Mouse (Mus musculus) NIH3T3 (cell line): ENCODE measurements around the gene Krtap5-1.
"Not testable (repeated sequence)": the region's sequence is repeated elsewhere in the genome, so short reads cannot be mapped to it uniquely, and the experiment has no call there.

Experiments used
- DNase-seq: peaks from one replicate; pipeline ENCODE4 v3.0.0-alpha.2; 2012; ENCODE audit warnings: low read depth

Gene Krtap5-1

DNA sequence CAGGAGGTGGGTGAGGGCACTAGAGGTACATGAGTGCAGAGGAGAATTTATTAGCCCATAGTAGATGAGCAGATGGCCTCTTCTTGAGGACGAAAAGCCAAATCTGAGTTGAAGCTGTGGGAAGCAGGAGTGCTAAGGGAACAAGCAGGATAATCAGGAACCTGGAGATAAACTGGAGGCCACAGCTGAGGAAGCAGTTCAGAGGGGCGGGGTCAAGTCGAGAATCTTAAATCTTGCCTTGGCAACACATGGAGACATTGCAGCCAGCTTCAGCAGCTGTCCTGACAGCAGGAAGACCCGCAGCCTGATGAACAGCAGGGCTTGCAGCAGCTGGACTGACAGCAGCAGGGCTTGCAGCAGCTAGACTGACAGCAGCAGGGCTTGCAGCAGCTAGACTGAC is 810 bp downstream of the Krtap5-1 start:
- DNase-seq = not testable (repeated sequence)

DNA sequence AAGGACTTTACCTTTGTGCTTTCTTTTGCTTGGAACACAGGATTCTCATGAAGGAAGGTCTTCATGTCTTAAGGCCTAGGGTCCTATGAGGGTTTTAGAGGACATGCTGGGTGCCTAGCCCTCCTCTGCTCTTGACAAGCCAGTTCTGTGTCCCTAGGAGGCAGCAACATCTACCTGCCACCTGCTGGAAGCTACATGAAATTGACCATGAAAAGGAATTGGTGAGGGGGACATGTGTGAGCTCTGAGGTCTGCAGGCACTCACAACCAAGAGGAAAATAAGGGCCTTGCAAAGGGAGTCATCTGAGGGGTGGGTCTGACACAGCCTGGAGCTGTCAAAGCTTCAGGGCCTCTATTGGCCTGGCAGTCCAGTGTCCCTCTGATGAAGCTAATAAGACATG is 1.5 kb downstream of the Krtap5-1 start:
- DNase-seq = no peak

DNA sequence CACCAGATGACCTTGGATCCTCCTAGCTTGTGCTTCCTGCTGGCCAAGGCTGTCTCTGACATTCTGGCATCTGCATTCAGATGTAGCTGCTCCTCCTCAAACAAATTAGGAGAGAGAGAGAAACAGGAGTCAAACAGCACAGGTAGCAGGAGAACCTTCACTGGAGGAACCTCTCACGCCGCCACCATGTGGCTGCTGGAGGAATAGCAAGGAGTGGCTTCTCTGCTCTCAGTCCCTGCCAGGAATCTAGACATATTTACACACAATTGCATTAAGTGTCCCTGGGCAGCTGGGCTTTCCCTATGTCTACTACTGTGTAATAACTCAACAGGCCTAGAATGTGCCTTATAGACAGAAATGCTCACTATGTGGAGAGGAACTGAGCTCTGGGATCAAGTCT is 3.1 kb downstream of the Krtap5-1 start:
- peak; percentile 49 for DNase-seq

DNA sequence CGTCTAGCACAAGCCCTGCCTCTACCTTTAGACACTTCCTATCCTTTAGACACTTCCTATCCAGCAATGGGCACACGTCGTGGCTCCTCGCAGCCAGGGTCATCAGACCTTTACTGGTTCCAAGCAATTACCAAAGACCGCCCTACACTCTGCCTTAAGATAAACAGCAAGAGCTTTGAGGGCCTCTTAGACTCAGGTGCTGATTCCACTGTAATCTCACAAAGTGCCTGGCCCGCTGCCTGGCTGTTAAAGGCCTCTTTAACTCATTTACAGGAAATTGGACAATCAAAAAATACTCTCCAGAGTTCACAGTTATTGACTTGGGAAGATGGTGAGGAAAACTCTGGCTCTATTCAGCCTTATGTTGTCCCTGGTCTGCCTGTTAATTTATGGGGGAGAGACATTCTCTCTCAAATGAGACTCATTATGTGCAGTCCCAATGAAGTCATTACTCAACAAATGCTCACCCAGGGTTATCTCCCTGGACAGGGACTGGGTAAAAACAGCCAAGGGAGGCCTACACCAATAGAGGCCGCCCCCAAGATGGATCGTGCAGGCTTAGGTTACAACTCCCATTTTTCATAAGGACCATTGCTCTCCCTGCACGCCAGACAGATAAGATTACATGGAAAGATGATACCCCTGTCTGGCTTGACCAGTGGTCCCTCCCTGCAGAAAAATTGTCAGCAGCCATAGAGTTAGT is 10.9 kb downstream of the Krtap5-1 start:
- DNase-seq = not testable (repeated sequence)

DNA sequence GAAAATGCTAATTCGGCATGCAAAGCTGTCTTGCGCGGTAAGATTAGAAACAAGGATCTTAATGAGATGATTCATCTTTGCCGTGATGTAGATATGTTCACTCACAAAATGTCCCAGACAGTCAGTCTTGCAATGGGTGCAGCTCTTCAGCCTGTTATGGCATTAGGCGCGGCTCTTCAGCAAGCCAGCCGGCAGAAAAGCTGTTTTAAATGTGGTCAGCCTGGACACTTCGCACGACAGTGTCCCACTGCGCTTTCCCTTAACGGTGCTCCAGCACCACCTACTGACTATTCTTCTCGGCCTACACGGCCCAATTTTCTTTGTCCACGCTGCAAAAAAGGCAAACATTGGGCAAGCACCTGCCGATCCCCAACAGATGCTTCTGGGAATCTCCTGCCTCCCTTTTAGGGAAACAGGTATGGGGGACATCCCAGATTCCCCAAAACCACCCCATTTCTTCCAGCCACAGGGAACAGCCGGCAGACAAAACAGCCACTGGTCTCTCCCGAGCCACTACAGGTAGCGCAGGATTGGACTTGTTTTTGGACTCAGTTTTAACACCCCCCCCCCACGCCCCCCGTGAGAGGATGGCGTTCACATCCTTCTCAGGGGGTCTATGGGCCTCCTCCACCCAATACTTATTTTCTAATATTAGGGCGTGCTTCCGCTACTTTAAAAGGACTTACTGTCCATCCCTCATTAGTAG is 11.6 kb downstream of the Krtap5-1 start:
- DNase-seq = peak; percentile 35

DNA sequence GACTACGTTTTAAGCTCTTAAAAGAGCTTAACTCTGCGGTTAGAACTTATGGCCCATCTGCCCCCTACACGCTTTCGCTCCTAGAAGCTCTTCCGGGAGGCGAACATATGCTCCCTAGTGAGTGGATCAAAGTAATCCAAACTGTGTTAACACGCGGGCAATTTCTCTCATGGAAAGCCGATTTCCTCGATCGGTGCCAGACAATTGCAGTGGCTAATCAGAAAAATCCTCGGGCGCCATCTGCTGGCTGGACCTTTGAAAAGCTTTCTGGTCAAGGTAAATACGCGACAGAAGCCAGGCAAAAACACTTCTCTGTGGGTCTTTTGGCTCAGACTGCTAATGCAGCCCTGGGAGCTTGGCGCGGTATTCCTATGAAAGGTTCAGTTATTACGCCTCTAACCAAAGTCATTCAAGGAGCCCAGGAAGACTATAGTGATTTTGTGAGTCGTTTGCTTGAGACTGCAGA is 12.3 kb downstream of the Krtap5-1 start:
- peak; percentile 93 for DNase-seq

DNA sequence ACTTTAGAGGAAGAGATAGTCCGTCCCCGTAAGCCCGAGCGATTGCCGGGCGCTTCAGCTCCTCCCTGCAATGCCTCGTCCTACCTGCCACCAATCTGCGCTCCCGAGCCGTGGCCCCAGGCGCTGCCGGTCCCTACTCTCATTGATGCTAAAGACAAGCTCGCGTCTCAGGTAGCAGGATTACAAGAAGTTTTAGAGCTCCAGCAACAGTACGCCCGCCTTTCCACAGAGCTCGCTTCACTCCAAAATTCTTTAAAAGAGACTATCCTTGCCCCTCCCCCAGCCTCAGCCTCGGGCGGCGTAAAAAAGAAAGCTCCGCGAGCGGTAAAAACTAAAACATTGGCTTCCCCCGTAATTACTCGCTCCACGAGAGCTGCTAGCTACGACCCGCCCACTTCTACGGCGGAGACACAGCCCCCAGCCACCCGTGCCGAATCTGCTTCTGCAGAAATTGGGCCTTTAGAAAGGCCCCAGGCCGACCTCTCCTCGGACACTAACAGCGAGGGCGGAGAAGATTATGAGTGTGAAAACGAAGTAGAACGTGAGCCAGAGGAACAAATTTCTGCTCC is 12.8 kb downstream of the Krtap5-1 start:
- DNase-seq = peak; percentile 68

DNA sequence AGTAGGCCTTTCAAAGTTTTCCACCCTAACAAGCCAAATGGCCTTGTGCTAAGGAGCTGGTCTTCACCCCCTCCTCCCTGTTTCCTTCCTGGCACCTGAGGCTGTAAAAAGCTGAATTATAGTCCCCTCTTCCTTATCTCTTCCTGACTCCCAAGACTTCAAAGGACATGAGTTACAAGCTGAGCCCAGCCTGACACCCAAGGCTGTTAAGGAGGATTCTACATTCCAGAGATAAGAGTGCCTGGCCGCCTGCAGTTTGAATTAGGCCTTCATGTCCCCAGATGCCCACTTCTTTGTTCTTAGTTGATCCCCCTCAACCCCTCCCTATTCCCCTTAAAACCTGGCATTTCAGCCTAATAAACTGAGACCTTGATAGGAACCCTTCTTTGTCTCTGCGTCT is 14.1 kb downstream of the Krtap5-1 start:
- DNase-seq = not testable (repeated sequence)

DNA sequence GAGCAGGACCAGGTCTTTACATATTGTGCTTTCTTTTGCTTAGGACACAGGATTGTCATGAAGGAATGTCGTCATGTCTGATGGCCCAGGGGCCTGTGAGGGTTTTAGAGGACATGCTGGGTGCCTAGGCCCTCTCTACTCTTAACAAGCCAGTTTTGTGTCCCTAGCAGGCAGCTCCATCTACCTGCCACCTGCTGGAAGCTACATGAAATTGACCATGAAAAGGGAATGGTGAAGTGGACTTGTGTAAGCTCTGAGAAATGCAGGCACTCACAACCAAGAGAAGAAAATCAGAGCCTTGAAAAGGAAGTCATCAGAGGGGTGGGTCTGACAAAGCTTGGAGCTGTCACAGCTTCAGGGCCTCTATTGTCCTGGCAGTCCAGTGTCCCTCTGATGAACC is 17.6 kb downstream of the Krtap5-1 start:
- peak; percentile 2 for DNase-seq

DNA sequence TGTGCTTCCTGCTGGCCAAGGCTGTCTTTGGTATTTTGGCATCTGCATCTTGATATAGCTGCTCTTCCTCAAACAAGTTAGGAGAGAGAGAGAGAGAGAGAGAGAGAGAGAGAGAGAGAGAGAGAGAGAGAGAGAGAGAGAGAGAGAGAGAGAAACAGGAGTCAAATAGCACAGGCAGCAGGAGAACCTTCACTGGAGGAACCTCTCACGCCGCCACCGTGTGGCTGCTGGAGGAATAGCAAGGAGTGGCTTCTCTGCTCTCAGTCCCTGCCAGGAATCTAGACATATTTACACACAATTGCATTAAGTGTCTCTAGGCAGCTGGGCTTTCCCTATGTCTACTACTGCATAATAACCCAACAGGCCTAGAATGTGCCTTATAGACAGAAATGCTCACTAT is 18.7 kb downstream of the Krtap5-1 start:
- peak; percentile 77 for DNase-seq

DNA sequence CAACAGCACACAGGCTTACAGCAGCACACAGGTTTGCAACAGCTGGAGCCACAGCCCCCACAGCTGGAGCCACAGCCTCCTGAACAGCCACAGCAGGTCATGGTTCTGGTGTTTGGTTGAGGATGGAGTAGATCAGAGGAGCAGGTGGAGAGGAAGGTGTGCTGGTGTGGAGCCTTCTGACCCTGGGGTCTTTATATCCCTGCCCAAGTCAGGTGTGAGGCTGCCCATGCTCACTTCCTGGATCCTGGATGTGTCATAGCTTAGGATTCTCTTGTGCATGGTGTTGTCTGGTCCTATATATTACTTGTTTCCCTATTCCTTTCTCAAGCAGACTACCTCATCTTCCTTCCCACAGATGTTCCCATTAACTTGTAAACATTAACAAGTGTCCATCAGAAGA is 22.7 kb downstream of the Krtap5-1 start, which contains the start of gene Gm4559:
Gene Gm4559, minus strand, starts transcription at position 101 of the 400 bp plus-strand sequence.
- DNase-seq = not testable (repeated sequence)

DNA sequence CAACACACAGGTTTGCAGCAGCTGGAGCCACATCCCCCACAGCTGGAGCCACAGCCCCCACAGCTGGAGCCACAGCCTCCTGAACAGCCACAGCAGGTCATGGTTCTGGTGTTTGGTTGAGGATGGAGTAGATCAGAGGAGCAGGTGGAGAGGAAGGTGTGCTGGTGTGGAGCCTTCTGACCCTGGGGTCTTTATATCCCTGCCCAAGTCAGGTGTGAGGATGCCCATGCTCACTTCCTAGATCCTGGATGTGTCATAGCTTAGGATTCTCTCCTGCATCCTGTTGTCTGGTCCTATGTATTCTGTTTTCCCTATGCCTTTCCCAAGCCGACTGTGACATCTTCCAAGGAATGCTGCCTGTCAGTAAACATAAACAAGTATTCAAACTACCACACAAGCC is 38.7 kb downstream of the Krtap5-1 start, which contains the start of gene Gm2431:
Gene Gm2431, minus strand, starts transcription at position 101 of the 400 bp plus-strand sequence.
- not testable (repeated sequence) for DNase-seq

DNA sequence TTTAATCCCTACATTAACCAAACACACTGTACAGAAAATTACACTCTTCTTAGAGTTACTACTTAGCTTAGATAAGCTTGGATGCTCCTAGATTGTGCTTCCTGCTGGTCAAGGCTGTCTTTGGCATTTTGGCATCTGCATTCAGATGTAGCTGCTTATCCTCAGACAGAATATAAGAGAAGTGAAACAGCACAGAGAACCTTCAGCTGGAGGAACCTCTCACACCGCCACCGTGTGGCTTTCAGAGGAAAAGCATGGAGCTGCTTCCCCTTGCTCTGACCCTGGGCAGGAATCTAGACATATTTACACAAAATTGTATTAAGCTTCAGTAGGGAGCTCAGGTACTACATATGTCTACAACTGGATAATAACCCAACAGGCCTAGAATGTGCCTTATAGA is 41.4 kb downstream of the Krtap5-1 start:
- DNase-seq = peak; percentile 56

DNA sequence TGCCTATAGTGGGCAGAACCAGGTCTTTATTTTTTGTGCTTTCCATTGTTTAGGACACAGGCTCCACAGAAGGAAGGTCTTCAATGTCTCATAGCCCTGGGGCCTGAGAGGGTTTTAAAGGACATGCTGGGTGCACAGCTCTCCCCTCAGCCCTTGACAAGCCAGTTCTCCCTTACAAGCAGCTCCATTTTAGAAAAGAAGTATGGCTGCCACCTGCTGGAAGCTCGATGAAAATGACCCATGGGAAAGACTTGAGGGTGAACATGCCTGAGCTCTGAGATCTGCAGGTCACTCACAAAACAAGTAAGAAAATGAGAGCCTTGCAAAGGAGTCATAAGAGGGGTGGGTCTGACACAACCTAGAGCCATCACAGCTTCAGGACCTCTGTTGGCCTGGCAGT is 47.1 kb downstream of the Krtap5-1 start:
- peak; percentile 48 for DNase-seq
